Mouse (Mus musculus): ENCODE measurements around the gene Myg1.

The Myg1 gene

GRCm38 (mm10) chr15:102381575-102381974 lies 50.1 kb downstream of the Myg1 start:
- DNase-seq (ENCODE audit: low spot score in 2 of 2) = peak; percentile 60 to 72

DNA sequence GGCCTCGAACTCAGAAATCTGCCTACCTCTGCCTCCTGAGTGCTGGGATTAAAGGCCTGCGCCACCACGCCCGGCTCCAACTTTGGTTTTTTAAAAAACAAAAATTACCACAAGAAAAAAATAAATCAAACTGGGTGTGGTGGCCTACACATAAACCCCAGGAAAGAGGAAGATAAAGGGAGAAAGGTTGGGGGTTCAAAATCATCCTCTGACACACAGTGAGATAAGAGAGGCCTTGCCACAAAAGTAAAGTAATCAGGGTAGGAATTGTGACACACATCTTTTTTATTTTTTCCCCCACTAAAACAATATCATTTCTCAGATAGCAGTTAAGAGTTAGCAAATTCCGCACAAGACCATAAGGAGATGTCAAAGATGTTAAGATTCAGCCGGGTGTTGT lies 52.2 kb downstream of the Myg1 start:
- no peak for DNase-seq (ENCODE audit: low spot score in 2 of 2)

DNA sequence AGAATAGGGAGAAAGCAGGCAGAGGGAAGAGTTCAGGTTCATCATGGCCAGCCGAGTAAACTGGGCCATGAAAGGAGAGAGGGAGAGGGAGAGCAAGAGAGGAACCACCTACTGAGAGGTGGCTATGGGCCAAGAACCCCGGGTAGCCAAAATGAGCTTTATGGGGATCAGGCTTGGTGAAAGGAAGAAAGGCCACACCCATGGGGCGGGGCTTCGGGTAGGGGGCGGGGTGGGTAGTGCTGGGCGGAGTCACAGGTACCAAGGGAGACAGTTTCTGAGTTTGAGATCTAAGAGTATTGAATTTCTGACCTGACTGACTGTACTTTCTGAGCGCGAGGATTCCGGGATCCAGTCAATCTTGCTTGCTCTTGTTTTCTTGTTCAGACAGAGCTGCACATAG lies 55.1 kb downstream of the Myg1 start:
- DNase-seq (ENCODE audit: low spot score in 2 of 2) = no peak

All from urinary bladder, adult 18-20 months (tissue).